Mouse (Mus musculus) MEL (cell line): ENCODE measurements around the gene Abca2. TPM values are rescaled to one million over a fixed set of nuclear protein-coding genes. Genes with fewer than 3 reads are reported as not detected.

ENCODE experiments used
- DNase-seq: peaks from one replicate; pipeline ENCODE4 v3.0.0; 2011; ENCODE audit warnings: low read depth, low spot score
- H3K27ac ChIP-seq: 2 replicates; pipeline ENCODE4 v1.5.1; 2012; ENCODE audit warnings: low read depth, mild to moderate bottlenecking, control low read depth, low read length, moderate library complexity; ENCODE audit not compliant: control insufficient read depth
- H3K27me3 ChIP-seq, 2 experiments: fragments of 150-350 bp in 1 of 2; sonication (generic) in 1 of 2; 2 replicates each; pipeline ENCODE4 v1.6.1; 2012; ENCODE audit warnings: low read length in 2 of 2, mild to moderate bottlenecking in 2 of 2, improper control_type of control experiment in 1 of 2, moderate library complexity in 1 of 2; ENCODE audit not compliant: insufficient read depth in 2 of 2, control insufficient read depth in 1 of 2
- H3K36me3 ChIP-seq, 2 experiments: 2 replicates each; pipeline ENCODE4 v1.6.1; 2012 to 2014; ENCODE audit warnings: low read length in 2 of 2, improper control_type of control experiment in 1 of 2, inconsistent platforms in 1 of 2, mild to moderate bottlenecking in 1 of 2; ENCODE audit not compliant: insufficient read depth in 2 of 2, control insufficient read depth in 1 of 2
- H3K4me1 ChIP-seq, 2 experiments: fragments of 150-350 bp in 1 of 2; sonication (generic) in 1 of 2; 2 replicates each; pipeline ENCODE4 v1.6.1; 2012; ENCODE audit warnings: low read length in 2 of 2, improper control_type of control experiment in 1 of 2, mild to moderate bottlenecking in 1 of 2; ENCODE audit not compliant: insufficient read depth in 2 of 2, control insufficient read depth in 1 of 2
- H3K4me3 ChIP-seq, 2 experiments: fragments of 150-350 bp in 1 of 2; sonication (generic) in 1 of 2; 2 replicates each; pipeline ENCODE4 v1.5.1; 2012; ENCODE audit warnings: low read depth in 2 of 2, low read length in 2 of 2, mild to moderate bottlenecking in 2 of 2, moderate library complexity in 2 of 2, control low read depth in 1 of 2, improper control_type of control experiment in 1 of 2; ENCODE audit not compliant: control insufficient read depth in 1 of 2, insufficient read depth in 1 of 2
- H3K79me2 ChIP-seq: 2 replicates; pipeline ENCODE4 v1.6.1; 2012; ENCODE audit warnings: mild to moderate bottlenecking, low read length, moderate library complexity; ENCODE audit not compliant: control insufficient read depth, poor library complexity, insufficient read depth
- H3K9ac ChIP-seq: 2 replicates; pipeline ENCODE4 v1.6.1; 2012; ENCODE audit warnings: low read depth, mild to moderate bottlenecking, control low read depth, low read length, moderate library complexity; ENCODE audit not compliant: control insufficient read depth, poor library complexity, severe bottlenecking
- H3K9me3 ChIP-seq: fragments of 150-350 bp; sonication (generic); replicated peaks from 2 replicates; pipeline ENCODE4 v1.6.1; 2012; ENCODE audit warnings: mild to moderate bottlenecking, low read length, improper control_type of control experiment, moderate library complexity; ENCODE audit not compliant: insufficient read depth
- CTCF ChIP-seq, 3 experiments: IDR thresholded peaks in 2 of 3; conservative IDR thresholded peaks in 1 of 3; 2 replicates each; pipeline ENCODE4 v1.5.1; 2011 to 2012; ENCODE audit warnings: low read length in 3 of 3, low read depth in 2 of 3, mild to moderate bottlenecking in 2 of 3, improper control_type of control experiment in 1 of 3, inconsistent platforms in 1 of 3, mixed read lengths in 1 of 3, moderate library complexity in 1 of 3; ENCODE audit not compliant: control insufficient read depth in 1 of 3, insufficient read depth in 1 of 3, poor library complexity in 1 of 3, severe bottlenecking in 1 of 3
- ELF1 ChIP-seq: IDR thresholded peaks from 2 replicates; pipeline ENCODE4 v1.6.1; 2014; ENCODE audit warnings: low read depth, mild to moderate bottlenecking, inconsistent platforms, low read length, improper control_type of control experiment, moderate library complexity
- EP300 ChIP-seq, 2 experiments: IDR thresholded peaks; 2 replicates each; pipeline ENCODE4 v1.6.1; 2011; ENCODE audit warnings: improper control_type of control experiment in 2 of 2, low read length in 2 of 2, low read depth in 1 of 2, mild to moderate bottlenecking in 1 of 2
- GATA1 ChIP-seq: IDR thresholded peaks from 2 replicates; pipeline ENCODE4 v1.6.1; 2011; ENCODE audit warnings: low read depth, low read length, improper control_type of control experiment
- HCFC1 ChIP-seq: IDR thresholded peaks from 2 replicates; pipeline ENCODE4 v1.6.1; 2012; ENCODE audit warnings: low read depth, mild to moderate bottlenecking, inconsistent platforms, low read length, improper control_type of control experiment, moderate library complexity
- JUND ChIP-seq: IDR thresholded peaks from 2 replicates; pipeline ENCODE4 v1.6.1; 2011; ENCODE audit warnings: low read depth, mild to moderate bottlenecking, improper control_type of control experiment, low read length
- KAT2A ChIP-seq: conservative IDR thresholded peaks from 2 replicates; pipeline ENCODE4 v1.6.1; 2012; ENCODE audit warnings: low read depth, low read length, improper control_type of control experiment, inconsistent platforms
- MAFK ChIP-seq: IDR thresholded peaks from 2 replicates; pipeline ENCODE4 v1.6.1; 2011; ENCODE audit warnings: low read depth, mild to moderate bottlenecking, low read length, improper control_type of control experiment, borderline replicate concordance
- MEF2A ChIP-seq: IDR thresholded peaks from 2 replicates; pipeline ENCODE4 v1.6.1; 2014; ENCODE audit warnings: low read depth, mild to moderate bottlenecking, inconsistent platforms, low read length, improper control_type of control experiment; ENCODE audit not compliant: poor library complexity, insufficient replicate concordance, severe bottlenecking; ENCODE audit errors: extremely low read depth
- MYB ChIP-seq: IDR thresholded peaks from 2 replicates; pipeline ENCODE4 v1.6.1; 2011; ENCODE audit warnings: mild to moderate bottlenecking, low read depth, low read length, improper control_type of control experiment
- MYC ChIP-seq: IDR thresholded peaks from 2 replicates; pipeline ENCODE4 v1.6.1; 2011; ENCODE audit warnings: low read depth, mild to moderate bottlenecking, low read length, improper control_type of control experiment, moderate library complexity
- POLR2AphosphoS2 ChIP-seq: IDR thresholded peaks from 2 replicates; pipeline ENCODE4 v1.6.1; 2011; ENCODE audit warnings: low read length, improper control_type of control experiment
- RAD21 ChIP-seq: IDR thresholded peaks from 2 replicates; pipeline ENCODE4 v1.6.1; 2011; ENCODE audit warnings: mild to moderate bottlenecking, low read depth, low read length, improper control_type of control experiment
- SIN3A ChIP-seq: IDR thresholded peaks from 2 replicates; pipeline ENCODE4 v1.6.1; 2012; ENCODE audit warnings: low read length, improper control_type of control experiment, inconsistent platforms
- SMC3 ChIP-seq: IDR thresholded peaks from 2 replicates; pipeline ENCODE4 v1.6.1; 2011; ENCODE audit warnings: low read depth, low read length, improper control_type of control experiment
- TAL1 ChIP-seq: IDR thresholded peaks from 2 replicates; pipeline ENCODE4 v1.6.1; 2012; ENCODE audit warnings: mild to moderate bottlenecking, inconsistent platforms, low read length, moderate library complexity, mixed read lengths
- USF1 ChIP-seq: IDR thresholded peaks from 2 replicates; pipeline ENCODE4 v1.6.1; 2014; ENCODE audit warnings: low read depth, mild to moderate bottlenecking, inconsistent platforms, low read length, improper control_type of control experiment, moderate library complexity
- ZKSCAN1 ChIP-seq: IDR thresholded peaks from 2 replicates; pipeline ENCODE4 v1.6.1; 2012; ENCODE audit warnings: low read depth, mild to moderate bottlenecking, inconsistent platforms, low read length, improper control_type of control experiment, moderate library complexity
- polyA plus RNA-seq, 2 experiments: library from polyadenylated mRNA; stranded (reverse) in 1 of 2; unstranded in 1 of 2; fragments of >175 nt in 1 of 2; fragments of >200 nt in 1 of 2; gene quantifications; 2 replicates each; pipeline versions ENCODE4 v1.2.1 to v1.2.4; 2012; ENCODE audit warnings: low replicate concordance in 2 of 2, low read depth in 1 of 2; ENCODE audit not compliant: insufficient read length in 2 of 2, insufficient read depth in 1 of 2, missing spikeins in 1 of 2
- total RNA-seq: library from RNA; depleted of rRNA; stranded (reverse); fragments of 300-350 nt; gene quantifications from 2 replicates; pipeline ENCODE4 v1.2.3, GENCODE M21; 2012

Gene Abca2
- total and polyA plus RNA-seq, 3 experiments = 10.4 to 42.2 TPM; not detected in 1

GRCm38 (mm10) chr2:25456205-25456953 lies 27.9 kb downstream of the Abca2 start, which contains the start of gene Clic3:
Clic3 (plus strand) TSS chr2:25456838.
- TF ChIP-seq USF1 (no peak), POLR2AphosphoS2 (no peak), GATA1 (no peak), MEF2A (no peak), RAD21 (no peak), EP300 (IDR thresholded peaks at IDR 0.05; ENCODE audit: low read depth in 1 of 2, low read length in 2 of 2) (no peak)
- TF ChIP-seq, all 39 proteins: peak for 0
- DNase-seq = no peak
- Histone ChIP-seq H3K9me3 (no peaks in the 10 kb centered on the region), H3K27ac (no peak within 1 kb of the TSS), H3K79me2 (peaks cover 8% of the 10 kb centered on the region; the same call in 1 of the 2 replicates), H3K4me1 (peaks cover 2 to 9% of the 10 kb centered on the region in 2 experiments; a peak in 3 of 4 replicates), H3K9ac (no peak within 1 kb of the TSS), H3K27me3 (no peaks in the 10 kb centered on the region), H3K4me3 (no peak within 1 kb of the TSS), H3K36me3 (no peaks in the 10 kb centered on the region)

GRCm38 (mm10) chr2:25457022-25457896 lies 28.8 kb downstream of the Abca2 start:
- Histone ChIP-seq H3K36me3 (no peaks in the 10 kb centered on the region), H3K9me3 (no peaks in the 10 kb centered on the region), H3K9ac (no peak overlapping the region), H3K27ac (no peak overlapping the region)
- no peak for TF ChIP-seq SMC3
- no peak for TF ChIP-seq ZKSCAN1
- no peak for TF ChIP-seq MAFK
- TF ChIP-seq RAD21 = no peak
- no peak for TF ChIP-seq MYB
- no peak for TF ChIP-seq MYC
- TF ChIP-seq SIN3A = no peak
- TF ChIP-seq USF1 = no peak
- TF ChIP-seq GATA1 = no peak
- no peak for TF ChIP-seq JUND
- no peak for TF ChIP-seq CTCF (IDR thresholded peaks at IDR 0.05 in 2 of 3, conservative IDR thresholded peaks at IDR 0.05 in 1 of 3; ENCODE audit: control insufficient read depth in 1 of 3, insufficient read depth in 1 of 3, low read depth in 2 of 3, low read length in 3 of 3, poor library complexity in 1 of 3, severe bottlenecking in 1 of 3)
- no peak for TF ChIP-seq ELF1
- TF ChIP-seq HCFC1 = no peak
- no peak for TF ChIP-seq KAT2A
- no peak for TF ChIP-seq TAL1
- TF ChIP-seq, all 39 proteins: peak for 0
- H3K4me3 ChIP-seq = no peak overlapping the region
- H3K27me3 ChIP-seq = no peaks in the 10 kb centered on the region
- peaks cover 4 to 11% of the 10 kb centered on the region in 2 experiments; a peak in 3 of 4 replicates for H3K4me1 ChIP-seq
- no peak for DNase-seq
- H3K79me2 ChIP-seq = peaks cover 8% of the 10 kb centered on the region; the same call in 1 of the 2 replicates
